Mouse (Mus musculus) midbrain, embryonic 11.5 days (tissue): ENCODE measurements around the gene Cyp3a41a. TPM values are rescaled to one million over a fixed set of nuclear protein-coding genes. Genes with fewer than 3 reads are reported as not detected.
"Not testable (repeated sequence)": the region's sequence is repeated elsewhere in the genome, so short reads cannot be mapped to it uniquely, and the experiment has no call there.

Experiments used
- ATAC-seq: fragments of 200-750 bp; cut with Nextera tagmentation; 2 replicates; pipeline ENCODE4 v1.8.0; 2017; ENCODE audit warnings: moderate TSS enrichment, moderate library complexity; ENCODE audit not compliant: low FRiP score
- DNase-seq: peaks from one replicate; pipeline ENCODE4 v3.0.0; 2015; ENCODE audit warnings: low spot score; ENCODE audit errors: missing footprints
- H3K27ac ChIP-seq: fragments of 300-500 bp; sonication (generic); 2 replicates; pipeline ENCODE4 v1.5.1; 2014; ENCODE audit warnings: low read depth, low read length
- H3K27me3 ChIP-seq: fragments of 300-500 bp; sonication (generic); 2 replicates; pipeline ENCODE4 v1.6.1; 2014; ENCODE audit warnings: mild to moderate bottlenecking, low read length, moderate library complexity, mixed read lengths; ENCODE audit not compliant: control insufficient read depth, insufficient read depth
- H3K36me3 ChIP-seq: fragments of 300-500 bp; sonication (generic); 2 replicates; pipeline ENCODE4 v1.6.1; 2014; ENCODE audit warnings: mild to moderate bottlenecking, low read length, moderate library complexity, mixed read lengths; ENCODE audit not compliant: control insufficient read depth, insufficient read depth
- H3K4me1 ChIP-seq: fragments of 300-500 bp; sonication (generic); 2 replicates; pipeline ENCODE4 v1.6.1; 2014; ENCODE audit warnings: low read length; ENCODE audit not compliant: control insufficient read depth, insufficient read depth
- H3K4me2 ChIP-seq: fragments of 300-500 bp; sonication (generic); 2 replicates; pipeline ENCODE4 v1.6.1; 2014; ENCODE audit warnings: mild to moderate bottlenecking, moderate library complexity
- H3K4me3 ChIP-seq: fragments of 300-500 bp; sonication (generic); 2 replicates; pipeline ENCODE4 v1.5.1; 2014; ENCODE audit warnings: low read depth, low read length
- H3K9ac ChIP-seq: fragments of 300-500 bp; sonication (generic); 2 replicates; pipeline ENCODE4 v1.6.1; 2014; ENCODE audit warnings: low read length
- H3K9me3 ChIP-seq: fragments of 300-500 bp; sonication (generic); 2 replicates; pipeline ENCODE4 v1.6.1; 2016; ENCODE audit warnings: low read length; ENCODE audit not compliant: control insufficient read depth
- WGBS: fragments of 180-500 bp; shearing (Covaris S2); extraction: QIAGEN DNeasy Blood & Tissue Kit; methylation state at CpG from one replicate; pipeline ENCODE4 v1.1.7; 2014; 5-methylcytosine and 5-hydroxymethylcytosine counted together
- polyA plus RNA-seq: library from polyadenylated mRNA; unstranded; fragments of >200 nt; fragmentation: Nextera tagmentation; extraction: Ambion mirVana; gene quantifications from 2 replicates; pipeline ENCODE4 v1.2.1, GENCODE M21; 2014

The Cyp3a41a gene
- not detected in 2 replicates for polyA plus RNA-seq

GRCm38 (mm10) chr5:145720036-145720435 is at the start of gene Cyp3a41a:
Gene Cyp3a41a, minus strand, starts transcription at chr5:145720136.
- not testable (repeated sequence) for H3K4me2 ChIP-seq, H3K36me3 ChIP-seq, H3K4me3 ChIP-seq, H3K4me1 ChIP-seq, DNase-seq, ATAC-seq, H3K9me3 ChIP-seq, H3K27me3 ChIP-seq, H3K9ac ChIP-seq, H3K27ac ChIP-seq
- WGBS = 90% methylated on average over 1 of the region's 2 CpGs

- not testable (repeated sequence) for H3K27ac ChIP-seq, H3K9me3 ChIP-seq, H3K4me3 ChIP-seq, H3K4me1 ChIP-seq, ATAC-seq, H3K27me3 ChIP-seq, H3K9ac ChIP-seq, DNase-seq, H3K36me3 ChIP-seq, H3K4me2 ChIP-seq
- 80% methylated on average over 3 of the region's 3 CpGs for WGBS
These were observed 17.6 kb upstream of the Cyp3a41a start for GRCm38 (mm10) chr5:145737512-145737911.

- not testable (repeated sequence) for DNase-seq, H3K4me1 ChIP-seq, H3K9me3 ChIP-seq, H3K27me3 ChIP-seq, ATAC-seq, H3K36me3 ChIP-seq, H3K9ac ChIP-seq, H3K27ac ChIP-seq, H3K4me3 ChIP-seq, H3K4me2 ChIP-seq
- WGBS = 39% methylated on average over 1 of the region's 1 CpGs
These were observed 5.6 kb downstream of the Cyp3a41a start for GRCm38 (mm10) chr5:145714296-145714695.

- 85% methylated on average over 2 of the region's 2 CpGs for WGBS
- H3K36me3 ChIP-seq, H3K4me3 ChIP-seq, H3K4me1 ChIP-seq, DNase-seq, H3K9ac ChIP-seq, H3K9me3 ChIP-seq, ATAC-seq, H3K27ac ChIP-seq, H3K4me2 ChIP-seq, H3K27me3 ChIP-seq: not testable (repeated sequence)
These were observed 12.6 kb downstream of the Cyp3a41a start for GRCm38 (mm10) chr5:145707372-145707771.

GRCm38 (mm10) chr5:145662007-145662406 is 57.9 kb downstream of the Cyp3a41a start:
- ATAC-seq = no peak
- 90% methylated on average over 7 of the region's 7 CpGs for WGBS
- DNase-seq = no peak

GRCm38 (mm10) chr5:145647779-145648178 is 72.2 kb downstream of the Cyp3a41a start:
- no peak overlapping the region for H3K4me2 ChIP-seq
- H3K4me1 ChIP-seq = no peaks in the 10 kb centered on the region
- ATAC-seq = no peak
- no peak overlapping the region for H3K4me3 ChIP-seq
- H3K9ac ChIP-seq = no peak overlapping the region
- H3K27me3 ChIP-seq = no peaks in the 10 kb centered on the region
- DNase-seq = no peak
- H3K27ac ChIP-seq = no peak overlapping the region
- WGBS = 74% methylated on average over 4 of the region's 4 CpGs
- peaks cover 22% of the 10 kb centered on the region for H3K9me3 ChIP-seq
- no peaks in the 10 kb centered on the region for H3K36me3 ChIP-seq

More at GRCm38 (mm10) chr5:145662007-145662406, 57.9 kb downstream of the Cyp3a41a start:
- no peak overlapping the region for H3K27ac ChIP-seq
- H3K27me3 ChIP-seq = no peaks in the 10 kb centered on the region
- H3K9me3 ChIP-seq = peaks cover 31% of the 10 kb centered on the region
- no peak overlapping the region for H3K4me2 ChIP-seq
- no peak overlapping the region for H3K4me3 ChIP-seq
- no peaks in the 10 kb centered on the region; the same call in 1 of the 2 replicates for H3K36me3 ChIP-seq
- no peaks in the 10 kb centered on the region for H3K4me1 ChIP-seq
- H3K9ac ChIP-seq = no peak overlapping the region

Other genes starting within 250 kb of the Cyp3a41a start
- not detected in 2 replicates for gene Cyp3a41b, start 135.4 kb downstream of the Cyp3a41a start, polyA plus RNA-seq
- gene Cyp3a44, start 85.7 kb upstream of the Cyp3a41a start, polyA plus RNA-seq = not detected in 2 replicates
- not detected in 2 replicates for gene Cyp3a11, start 159.8 kb upstream of the Cyp3a41a start, polyA plus RNA-seq